Mouse (Mus musculus): ENCODE measurements around the gene Axin1.
"Not testable (repeated sequence)": the region's sequence is repeated elsewhere in the genome, so short reads cannot be mapped to it uniquely, and the experiment has no call there.

Gene Axin1

DNA sequence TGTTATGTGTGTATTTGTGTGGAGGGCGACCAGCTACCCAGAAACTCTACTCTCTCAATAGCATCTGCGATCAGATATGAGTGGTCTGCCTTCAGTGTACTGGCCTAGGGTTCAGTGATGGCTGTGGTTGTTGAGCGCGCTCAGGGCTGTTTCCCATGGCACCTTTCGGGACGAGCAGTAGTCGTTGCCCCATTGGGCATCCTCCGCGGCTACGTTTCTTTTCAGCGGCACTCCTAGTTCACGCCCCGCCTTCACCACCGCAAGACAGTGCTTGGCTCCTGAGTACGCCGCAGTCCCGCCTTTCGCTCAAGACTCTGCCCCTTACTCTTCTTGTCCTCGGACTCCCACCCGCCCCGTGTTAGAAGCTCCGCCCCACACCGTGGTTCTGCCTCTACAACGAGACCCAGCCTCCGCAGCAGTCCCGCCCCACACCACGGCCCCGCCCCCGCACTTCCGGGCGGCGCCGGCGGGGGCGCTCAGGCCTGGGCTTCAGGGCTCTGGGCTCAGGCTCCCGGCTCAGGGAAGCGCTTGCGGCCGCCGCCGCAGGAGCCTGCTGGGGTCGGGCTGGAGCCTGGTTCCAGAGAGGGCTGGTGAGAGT is at the start of gene Axin1:
Gene Axin1 (plus strand): TSS at position 450 of the 598 bp plus-strand sequence.
- peak; percentile 97 for DNase-seq

DNA sequence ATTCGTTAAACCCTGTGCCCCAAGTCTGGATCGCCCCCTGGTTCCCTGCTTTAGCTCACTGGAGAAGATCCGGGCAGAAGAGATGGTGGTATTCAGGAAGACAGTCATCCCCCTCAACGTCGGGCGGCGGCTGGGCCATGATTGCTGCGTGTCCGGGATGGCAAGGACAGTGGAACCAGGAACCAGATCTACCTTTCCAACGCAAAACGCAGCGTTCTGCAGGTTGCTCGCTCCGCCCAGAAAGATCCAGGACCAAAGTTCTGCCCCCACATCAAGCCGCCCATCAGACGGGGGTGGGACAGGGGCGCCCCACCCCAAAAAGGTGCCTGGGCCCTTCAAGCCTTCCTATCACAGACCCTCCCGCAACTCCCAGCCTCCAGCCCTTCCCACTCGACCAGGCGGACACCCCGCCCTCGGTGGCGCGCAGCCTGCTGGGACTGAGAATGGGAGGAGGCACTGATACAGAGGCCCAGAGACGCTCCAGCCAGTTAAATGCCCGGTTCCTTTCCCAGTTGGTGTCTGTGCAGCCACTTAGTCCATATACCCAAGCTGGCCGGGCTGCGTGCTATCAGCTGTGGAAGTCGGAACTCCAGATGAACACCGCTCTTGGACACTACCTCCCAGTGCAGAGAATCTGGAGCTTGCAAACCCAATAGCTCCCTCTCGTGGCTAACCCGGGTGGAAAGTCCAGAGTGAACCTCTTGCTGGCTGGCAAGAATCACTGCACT is 48.4 kb upstream of the Axin1 start, which contains the start of gene Decr2:
Gene Decr2 (minus strand): TSS at position 433 of the 728 bp plus-strand sequence.
- peak; percentile 95 for DNase-seq

DNA sequence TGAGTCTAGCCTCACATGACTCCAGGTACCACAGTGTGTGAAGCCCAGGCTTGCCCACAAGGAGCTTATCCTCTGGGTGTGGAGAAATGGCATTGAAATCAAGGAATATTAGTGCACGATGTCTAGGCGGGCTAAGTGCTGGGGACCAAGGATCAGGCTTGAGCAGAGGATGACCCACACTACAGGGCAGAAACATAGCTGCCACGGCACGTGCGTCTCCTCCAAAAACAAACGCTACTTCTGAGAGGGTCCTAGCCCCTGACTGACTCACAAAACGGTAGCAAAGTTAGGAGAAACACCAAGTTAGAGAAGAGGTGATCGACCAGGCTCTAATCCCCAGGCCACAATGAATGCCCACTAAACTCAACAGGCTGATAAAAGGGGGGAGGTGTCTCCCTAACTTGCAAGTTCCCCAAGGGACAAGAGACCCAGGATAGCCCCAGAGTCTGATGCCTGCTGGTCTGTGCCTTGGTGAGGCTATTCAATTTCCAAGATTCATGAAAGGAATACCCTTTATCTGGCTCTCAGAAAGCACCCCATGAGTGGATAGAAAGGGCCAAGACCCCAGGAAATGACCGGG is 43.9 kb upstream of the Axin1 start:
- no peak for DNase-seq

DNA sequence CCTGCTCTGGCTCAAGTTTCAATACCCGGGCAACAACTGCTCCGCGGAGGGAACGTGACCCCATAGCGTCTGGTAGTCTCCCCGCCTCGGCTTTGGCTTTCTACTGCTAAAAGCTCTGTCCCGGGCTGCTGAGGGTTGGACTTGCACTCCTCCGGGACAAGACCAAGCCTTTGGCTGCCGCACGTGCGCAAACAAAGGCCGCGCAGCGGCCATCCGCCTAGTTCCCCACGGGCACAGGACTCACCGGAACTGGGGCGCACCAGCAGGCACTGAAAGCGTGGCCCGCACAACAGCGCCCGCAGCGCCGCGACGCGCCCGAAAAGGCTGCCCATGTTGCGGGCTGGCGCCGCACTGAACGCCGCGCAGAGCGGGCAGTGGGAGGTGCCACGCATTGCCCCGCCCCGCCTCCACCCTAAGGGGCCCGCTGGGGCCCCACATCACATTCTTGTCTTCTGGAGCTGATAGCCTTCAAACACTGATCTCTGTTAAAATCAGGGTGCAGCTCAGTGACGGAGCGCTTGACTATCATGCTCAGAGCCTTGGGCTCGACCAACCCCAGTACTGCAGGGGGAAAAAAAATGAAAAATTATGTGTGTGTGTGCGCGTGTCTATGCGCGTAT is 43.3 kb upstream of the Axin1 start, which contains the start of gene Nme4:
Gene Nme4 (minus strand): TSS at position 482 of the 620 bp plus-strand sequence.
- DNase-seq: peak; percentile 42

DNA sequence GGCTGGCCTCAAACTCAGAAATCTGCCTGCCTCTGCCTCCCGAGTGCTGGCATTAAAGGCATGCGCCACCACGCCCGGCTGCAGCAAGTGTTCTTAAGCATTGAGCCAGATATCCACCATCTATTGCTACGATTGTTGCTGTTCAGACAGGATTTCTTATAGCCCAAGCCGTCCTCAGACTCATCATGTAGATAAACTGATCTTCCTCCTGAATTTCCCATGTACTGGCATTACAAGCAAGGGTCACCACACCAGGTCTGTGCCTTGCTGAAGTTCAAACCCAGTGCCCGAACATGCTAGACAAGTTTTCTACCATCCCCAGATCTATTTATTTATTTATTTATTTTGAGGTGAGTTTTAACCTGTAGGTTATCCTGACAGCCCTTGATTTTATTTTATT is 40.0 kb upstream of the Axin1 start:
- DNase-seq: no peak

DNA sequence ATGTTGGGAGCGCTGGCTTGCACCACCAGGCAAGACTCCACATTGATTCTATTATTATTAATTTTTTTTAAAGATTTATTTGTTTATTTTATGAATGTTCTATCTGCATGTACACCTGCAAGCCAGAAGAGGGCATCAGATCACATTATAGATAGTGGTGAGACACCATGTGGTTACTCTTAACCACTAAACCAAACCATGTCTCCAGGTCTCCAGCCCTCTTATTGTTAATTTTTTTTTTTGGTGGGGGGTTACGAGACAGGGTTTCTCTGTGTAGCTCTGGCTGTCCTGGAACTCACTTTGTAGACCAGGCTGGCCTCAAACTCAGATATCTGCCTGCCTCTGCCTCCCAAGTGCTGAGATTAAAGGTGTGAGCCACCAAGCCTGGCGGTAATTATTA is 39.2 kb upstream of the Axin1 start:
- DNase-seq: peak; percentile 32

DNA sequence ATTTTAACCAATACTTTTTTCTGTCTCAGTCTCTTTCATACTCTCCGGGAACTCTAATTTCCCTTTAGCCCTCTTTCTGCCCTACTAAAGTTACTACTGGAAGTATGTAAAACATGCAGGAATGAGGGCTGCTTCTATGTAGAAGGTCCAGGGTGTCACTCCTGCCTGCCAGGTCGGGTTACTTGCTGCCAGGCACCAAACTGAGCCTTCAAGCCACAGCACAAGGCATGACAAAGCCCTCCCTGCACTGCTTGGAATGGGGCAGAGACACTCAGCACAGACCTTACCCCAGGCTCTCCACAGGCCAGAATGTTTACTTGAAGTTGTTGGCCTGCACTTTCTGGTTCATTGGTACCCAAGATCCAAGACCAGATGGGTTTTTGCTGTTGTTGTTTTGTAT is 38.3 kb upstream of the Axin1 start:
- DNase-seq: no peak

DNA sequence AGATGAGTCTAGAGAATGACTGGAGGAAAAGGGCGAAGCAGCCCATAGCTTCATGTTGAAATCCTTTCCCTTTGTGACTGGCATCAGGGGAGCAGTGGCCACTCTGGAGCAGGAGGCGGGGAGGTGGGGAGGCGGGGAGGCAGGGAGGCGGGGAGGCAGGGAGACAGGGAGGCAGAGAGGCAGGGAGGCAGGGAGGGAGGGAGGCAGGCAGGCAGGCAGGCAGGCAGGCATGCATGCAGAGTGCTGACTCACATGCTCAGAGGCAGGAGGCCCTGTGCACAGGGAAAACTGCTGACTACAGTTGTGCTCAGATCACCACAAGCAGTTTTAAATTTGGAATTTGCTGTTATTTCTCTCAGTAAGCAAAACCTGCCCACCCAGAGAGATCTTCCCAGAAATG is 37.0 kb upstream of the Axin1 start:
- DNase-seq: no peak

DNA sequence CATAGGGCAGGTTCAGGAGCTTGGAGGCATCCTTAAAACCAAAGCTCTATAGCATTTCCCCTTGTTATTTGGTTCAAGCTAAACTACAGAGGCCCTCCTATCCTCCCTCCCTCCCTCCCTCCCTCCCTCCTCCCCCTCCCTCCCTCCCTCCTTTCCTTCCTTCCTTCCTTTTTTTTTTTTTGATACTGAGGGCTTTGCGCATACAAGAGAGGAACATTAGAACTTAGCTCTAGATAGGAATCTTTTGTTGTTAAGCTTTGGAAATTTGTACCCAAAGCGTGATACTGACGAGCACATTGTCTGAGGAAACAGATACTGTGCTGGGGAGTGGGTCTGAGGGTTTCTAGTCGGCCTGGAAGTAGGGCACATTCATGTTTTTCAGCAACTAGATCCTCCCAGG is 32.9 kb upstream of the Axin1 start:
- DNase-seq: no peak

DNA sequence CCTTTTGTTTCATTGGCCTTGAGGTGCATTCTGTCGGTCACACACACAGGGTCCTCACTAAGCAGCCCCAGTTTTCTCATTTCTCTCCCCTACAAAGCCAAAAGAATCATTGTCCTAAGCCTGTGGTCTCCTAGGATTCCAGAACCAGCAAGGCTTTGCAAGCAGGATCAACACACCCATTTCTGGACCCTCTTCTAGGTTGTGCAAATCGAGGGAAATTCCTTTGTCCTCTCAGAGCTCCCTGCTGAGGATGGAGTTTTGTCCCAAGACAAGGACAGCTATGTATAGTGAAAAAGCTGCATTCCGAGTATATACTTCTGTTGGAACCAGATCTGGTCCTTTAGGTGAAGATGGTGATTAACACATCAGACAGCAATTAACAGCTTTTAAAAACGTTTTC is 28.3 kb upstream of the Axin1 start:
- no peak for DNase-seq

DNA sequence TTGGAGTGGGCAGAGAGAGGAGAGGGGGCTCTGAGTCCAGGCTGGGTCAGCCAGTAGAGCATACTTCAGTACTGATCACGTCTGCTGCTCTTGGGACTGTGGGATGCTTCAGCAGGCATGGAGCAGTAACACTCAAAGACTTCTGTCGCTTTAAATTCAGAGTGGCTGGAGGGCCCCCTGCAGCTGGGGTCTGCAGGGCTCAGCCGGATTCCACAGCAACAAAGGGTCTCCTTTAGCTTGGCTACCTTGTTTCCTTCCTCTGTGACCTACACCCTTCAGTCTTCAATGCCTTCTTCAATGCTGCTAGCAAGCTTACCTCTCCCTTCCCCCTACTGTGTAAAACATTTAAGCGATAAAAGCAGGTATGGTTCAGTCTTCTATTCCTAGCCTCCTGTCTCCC is 27.5 kb upstream of the Axin1 start:
- no peak for DNase-seq

DNA sequence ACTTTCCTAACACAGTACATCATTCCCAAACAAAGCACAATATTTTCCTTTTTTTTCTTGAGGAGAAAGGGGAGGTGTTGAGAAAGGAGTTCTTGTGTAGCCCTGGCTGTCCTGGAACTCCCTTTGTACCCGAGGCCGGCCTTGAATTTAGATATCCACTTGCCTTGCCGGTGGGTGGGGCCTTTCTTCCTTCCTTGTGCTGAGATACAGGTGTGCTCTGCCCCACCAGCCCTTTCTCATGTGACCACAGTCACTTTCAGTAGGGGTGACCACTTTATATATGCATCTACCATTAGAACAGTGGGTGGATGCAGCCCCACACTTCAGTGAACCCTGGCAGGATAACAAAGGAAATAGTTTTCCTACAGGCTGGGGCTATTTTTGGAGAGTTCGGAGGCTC is 26.8 kb upstream of the Axin1 start:
- no peak for DNase-seq

DNA sequence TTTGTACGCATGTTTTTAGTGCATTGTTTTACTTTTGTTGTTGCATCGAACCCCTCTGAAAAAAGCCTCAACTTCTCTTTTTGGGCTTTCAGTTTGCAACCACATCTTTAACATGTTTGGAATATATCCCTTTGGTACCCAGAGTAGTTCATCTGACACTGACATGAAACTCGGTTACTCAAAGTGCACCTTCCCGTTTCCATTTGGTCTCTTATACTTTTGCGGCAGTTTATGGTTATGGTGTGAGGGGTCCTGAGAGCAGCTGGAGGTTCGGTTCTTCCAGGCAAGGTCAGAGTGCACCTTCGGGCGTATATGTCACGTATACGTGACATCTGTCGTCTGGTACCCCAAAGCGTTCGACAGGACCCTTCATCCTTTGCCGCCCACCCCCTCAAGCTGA is 25.7 kb upstream of the Axin1 start:
- DNase-seq: no peak

DNA sequence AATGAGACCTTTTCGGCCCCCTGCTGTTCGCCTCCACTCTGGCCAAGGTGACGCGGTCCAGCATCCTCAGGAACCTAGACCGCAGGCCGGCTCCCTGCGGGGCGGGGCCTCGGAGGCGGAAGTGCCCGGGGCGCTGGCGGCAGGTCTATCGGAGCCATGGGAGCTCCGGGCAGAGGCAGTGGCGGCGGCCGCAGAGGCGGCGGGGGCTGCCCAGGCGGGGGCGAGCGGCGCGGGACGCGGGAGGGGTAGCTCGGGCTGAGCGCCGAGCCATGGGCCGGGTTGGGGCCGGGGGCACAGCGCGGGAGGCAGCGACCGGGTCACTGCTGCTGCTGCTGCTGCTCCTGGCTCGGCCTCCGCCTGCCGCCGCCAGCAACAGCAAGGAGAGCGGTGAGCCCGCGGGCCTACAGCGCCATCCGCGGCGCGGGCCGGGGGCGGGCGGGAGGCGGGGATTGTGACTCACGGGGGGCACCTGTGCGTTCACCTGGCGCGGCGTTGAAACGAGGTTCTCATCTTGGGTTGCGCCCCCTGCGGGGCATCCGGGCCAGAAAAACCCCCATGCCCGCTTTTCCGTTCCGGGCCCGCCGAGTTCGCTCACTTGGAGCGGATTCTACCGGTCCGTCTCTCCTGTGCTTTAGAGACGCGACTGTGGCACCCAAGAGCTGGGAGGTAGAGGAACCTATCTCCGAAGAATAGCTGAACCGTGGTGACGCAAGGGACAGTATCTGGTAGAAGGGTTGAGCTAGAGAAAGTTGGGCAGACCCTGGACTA is 25.1 kb upstream of the Axin1 start, which contains the start of gene Tmem8:
Gene Tmem8 (plus strand): TSS at position 119 of the 768 bp plus-strand sequence.
- peak; percentile 74 for DNase-seq

DNA sequence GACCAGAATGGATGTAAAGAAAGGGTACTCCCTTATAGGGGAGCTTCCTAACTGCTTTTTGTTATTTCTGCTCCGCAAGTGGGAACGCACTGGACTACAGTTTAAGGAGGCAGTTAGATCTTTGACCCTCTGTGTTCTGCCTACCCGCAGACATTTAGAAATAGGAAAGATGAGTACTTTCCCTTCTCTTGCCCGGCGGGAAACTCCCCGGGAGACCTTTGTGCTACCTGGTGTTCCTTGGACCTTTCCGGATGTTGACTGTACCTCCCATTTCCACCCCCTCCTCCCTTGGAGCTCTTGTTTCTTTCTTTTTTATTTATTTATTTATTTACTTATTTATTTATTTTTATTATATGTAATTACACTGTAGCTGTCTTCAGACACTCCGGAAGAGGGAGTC is 24.4 kb upstream of the Axin1 start:
- DNase-seq: no peak

DNA sequence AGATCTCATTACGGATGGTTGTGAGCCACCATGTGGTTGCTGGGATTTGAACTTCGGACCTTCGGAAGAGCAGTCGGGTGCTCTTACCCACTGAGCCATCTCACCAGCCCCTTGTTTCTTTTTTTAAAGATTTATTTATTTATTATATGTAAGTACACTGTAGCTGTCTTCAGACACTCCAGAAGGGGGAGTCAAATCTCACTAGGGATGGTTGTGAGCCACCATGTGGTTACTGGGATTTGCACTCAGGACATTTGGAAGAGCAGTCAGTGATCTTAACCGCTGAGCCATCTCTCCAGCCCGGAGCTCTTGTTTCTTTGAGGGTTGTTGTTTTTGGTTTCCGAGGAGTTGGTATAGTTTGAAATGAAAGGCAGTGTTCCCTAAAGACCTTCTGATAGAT is 24.0 kb upstream of the Axin1 start:
- not testable (repeated sequence) for DNase-seq

DNA sequence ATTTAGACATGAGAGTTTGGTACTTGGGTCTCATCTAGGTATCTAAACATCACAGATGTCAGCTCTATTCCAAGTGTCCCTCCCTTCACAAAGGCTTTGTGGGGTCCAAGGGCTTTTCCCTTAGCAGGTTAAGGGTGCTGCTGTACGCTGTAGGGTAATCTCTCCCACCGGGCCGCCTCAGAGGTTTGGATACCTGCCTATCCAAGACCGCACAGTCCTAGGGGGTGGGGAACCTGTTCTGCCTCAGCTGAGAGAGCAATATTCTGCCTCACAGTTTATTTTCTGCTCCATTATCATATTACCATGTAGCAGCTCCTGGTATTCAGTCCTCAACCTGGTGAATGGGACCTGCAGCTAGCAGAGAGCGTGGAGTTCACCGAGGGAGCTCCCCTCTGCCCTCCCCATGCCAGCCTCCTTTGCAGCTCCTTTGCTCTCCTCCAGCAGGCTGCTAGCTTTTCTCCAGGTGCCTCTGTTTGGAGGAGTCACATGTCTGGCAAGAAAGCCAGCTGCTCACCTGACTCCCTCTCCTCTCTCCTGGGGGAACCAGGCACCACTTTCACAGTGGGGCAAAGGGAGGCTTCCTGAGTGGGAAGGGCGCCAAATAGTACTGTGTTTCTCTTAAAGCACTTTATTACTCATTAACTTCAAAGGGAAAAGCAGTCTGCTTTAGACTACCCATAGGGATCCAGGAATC is 23.1 kb upstream of the Axin1 start:
- peak; percentile 55 for DNase-seq

DNA sequence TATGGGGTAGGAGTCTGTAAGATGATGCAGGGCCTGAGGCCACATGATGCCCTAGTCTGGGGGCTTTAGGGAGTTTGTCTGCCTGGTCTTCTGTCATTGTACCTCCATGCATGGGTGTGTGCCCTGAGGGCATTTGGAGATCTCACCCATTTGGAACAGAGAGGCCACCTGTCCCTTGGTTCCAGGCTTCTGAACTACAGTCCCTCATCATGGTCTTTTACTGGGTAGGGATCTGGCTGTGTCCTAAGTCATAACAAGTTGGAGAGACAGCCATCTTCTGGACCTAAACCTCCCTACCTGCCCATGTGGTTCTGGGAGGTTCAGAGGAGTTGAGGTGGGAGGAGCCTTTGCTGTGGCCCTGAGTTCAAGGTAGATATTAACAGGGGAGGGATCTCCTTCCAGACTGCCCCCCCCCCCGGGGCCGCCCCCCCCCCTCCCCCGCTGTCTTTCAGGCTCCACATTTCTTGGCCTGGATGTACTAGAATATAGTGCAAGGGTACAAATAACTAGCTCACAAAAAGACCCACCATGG is 22.5 kb upstream of the Axin1 start:
- DNase-seq: no peak

DNA sequence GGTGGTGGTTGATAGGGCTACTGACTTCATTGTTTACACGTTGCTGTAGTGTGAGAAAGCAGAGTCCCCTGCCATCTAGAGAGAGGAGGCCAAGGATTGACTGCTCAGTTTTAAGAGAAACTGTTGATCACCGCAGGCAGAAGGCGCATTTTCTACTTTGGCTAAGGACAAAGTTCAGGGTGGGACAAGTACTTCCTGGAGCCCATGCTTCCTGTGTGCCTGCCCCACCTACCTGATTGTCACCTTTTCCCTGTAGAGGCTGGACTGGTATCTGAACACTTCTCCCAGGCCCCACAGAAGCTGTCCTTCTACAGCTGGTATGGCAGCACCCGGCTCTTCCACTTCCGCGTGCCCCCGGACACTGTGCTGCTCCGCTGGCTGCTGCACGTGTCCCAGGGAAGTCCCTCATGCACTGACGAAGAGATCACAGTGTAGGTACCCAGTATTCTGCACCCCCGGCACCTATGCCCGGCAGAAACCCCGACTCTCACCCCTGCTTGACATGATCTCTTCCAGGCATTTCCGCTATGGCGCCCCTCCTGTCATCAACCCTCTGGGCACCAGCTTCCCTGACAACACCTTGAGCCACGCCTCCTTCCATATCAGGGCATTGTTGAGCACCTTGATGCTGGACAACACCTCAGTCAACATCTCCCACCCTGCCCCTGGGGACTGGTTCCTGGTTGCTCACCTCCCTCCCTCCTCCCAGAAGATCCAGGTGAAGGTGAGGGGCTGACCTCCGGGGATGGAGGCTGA is 21.8 kb upstream of the Axin1 start:
- no peak for DNase-seq

DNA sequence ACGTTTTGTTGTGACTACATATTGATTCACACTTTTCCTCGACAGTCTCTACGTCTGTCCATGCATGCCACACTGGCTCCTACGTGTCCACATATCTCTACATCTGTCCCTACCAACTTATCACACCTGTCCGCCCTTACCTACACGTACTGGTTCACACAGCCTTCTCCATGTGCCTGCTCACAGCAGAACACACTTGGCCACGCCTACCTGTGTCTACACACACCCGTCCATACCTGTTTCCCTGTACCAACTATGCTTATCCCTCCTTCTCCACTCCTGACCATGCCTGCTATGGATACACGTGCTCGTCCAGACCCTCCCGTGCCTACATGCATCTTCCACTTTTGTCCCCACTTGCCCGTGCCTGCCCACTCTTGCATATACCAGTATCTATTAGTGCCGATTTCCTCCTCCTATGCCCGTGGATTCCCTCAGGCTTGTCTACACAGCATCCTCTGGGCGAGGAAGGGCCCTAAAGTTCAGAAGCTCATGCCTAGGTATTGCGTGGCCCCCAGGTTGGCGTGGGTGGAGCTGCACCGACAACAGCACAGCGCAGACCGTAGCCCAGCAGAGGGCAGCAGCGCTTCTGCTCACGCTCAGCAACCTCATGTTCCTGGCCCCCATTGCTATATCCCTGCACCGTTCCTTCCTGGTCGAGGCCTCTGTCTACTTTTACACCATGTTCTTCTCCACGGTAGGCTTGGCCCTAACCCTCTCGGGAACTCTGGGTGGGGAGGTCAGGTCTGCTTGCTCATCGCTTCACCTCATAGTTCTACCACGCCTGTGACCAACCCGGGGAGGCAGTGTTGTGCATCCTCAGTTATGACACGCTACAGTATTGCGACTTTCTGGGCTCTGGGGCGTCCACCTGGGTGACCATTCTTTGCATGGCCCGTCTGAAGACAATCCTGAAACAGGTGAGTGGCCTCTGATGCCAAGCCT is 18.4 kb upstream of the Axin1 start:
- peak; percentile 64 for DNase-seq
